Mouse (Mus musculus) kidney, postnatal 10 days (tissue): ENCODE results near the gene Prtg.

Experiments
- DNase-seq: peaks from one replicate; pipeline ENCODE4 v3.0.0; 2021; ENCODE audit warnings: mixed read lengths

The Prtg gene

DNA sequence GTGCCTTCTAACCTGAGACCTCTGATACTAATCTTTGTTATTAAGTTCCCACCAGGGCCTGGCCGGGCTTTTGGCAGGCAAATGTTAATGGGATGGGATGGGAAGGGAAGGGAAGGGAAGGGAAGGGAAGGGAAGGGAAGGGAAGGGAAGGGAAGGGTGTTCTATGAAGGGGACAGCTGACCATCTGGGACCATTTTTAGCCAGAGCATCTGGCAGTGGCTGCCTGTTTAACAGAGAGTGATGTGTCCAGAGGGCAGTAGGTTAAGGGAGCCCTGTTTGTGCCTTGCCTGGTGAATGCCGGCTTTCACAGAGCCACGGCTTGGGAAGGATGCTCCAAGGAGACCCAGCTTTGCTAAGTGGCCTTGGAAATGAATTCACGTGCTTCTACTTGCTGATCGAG, 57.1 kb downstream of the Prtg start:
- no peak for DNase-seq

DNA sequence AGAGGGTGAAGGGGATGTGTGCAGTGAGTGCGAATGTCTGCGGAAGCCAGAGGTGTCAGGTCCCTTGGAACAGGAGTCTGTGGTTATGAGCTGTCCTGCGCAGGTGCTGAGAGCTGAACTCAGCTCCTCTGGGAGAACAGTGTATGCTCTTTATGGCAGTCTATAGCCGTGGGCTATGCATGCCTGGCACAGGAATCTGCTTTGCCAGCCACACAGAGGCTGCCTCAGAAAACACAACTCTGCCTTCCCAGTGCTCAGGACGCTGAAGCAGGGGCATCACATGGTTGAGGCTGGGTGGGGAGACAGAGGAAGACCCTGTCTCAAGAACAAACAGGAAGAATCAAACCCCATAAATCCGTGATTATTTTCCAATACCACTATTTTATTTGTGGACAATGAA, 60.8 kb downstream of the Prtg start:
- DNase-seq, result no peak

DNA sequence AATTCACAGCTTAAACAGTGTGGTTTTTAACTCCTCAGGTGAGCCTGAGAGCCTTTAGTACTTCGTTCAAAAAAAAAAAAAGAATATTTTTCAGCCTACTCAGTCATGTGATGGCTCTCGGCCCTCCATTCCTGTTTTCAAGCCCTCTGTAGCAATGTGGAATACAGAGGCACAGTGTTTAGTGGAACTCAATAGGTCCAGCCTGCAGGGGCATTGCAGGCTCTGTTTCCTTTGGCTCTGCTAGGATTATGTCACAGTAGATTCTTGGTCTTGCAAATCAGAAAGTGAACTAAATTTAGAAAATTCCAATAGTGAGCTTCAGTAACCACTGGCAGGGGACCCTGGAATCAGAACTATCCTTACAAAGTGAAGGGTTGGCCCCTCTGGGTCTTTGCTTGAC, 62.1 kb downstream of the Prtg start:
- no peak for DNase-seq

GRCm38 (mm10) chr9:72871506-72872297, 65.0 kb downstream of the Prtg start:
- peak; percentile 24 for DNase-seq

GRCm38 (mm10) chr9:72872298-72873130, 65.8 kb downstream of the Prtg start:
- no peak for DNase-seq

GRCm38 (mm10) chr9:72875878-72876277, 69.2 kb downstream of the Prtg start:
- no peak for DNase-seq

DNA sequence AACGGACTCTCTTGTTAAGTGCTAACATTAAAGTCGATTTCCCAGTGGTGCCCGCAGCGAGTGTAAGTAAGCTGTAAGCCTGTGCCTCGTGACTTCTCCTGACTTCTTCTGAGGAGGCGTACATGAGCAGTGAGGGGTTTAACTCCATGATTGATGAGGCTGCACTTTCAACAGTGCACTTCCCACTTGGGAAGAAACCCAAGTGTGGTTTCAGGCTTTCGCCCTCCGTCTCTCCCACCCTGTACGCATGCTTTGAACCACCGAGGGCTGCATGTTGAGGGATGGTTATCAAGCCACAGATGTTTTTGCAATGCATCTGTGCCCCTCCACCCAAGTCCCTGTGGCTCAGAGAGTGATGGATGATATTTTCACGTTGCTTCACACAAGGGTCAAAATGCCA, 71.2 kb downstream of the Prtg start:
- DNase-seq, result peak; percentile 15

GRCm38 (mm10) chr9:72878656-72879055, 72.0 kb downstream of the Prtg start:
- DNase-seq, result no peak

- DNase-seq, result no peak
These were observed 72.9 kb downstream of the Prtg start for GRCm38 (mm10) chr9:72879601-72880000.

GRCm38 (mm10) chr9:72880225-72880960, 73.7 kb downstream of the Prtg start:
- DNase-seq, result peak; percentile 68

DNA sequence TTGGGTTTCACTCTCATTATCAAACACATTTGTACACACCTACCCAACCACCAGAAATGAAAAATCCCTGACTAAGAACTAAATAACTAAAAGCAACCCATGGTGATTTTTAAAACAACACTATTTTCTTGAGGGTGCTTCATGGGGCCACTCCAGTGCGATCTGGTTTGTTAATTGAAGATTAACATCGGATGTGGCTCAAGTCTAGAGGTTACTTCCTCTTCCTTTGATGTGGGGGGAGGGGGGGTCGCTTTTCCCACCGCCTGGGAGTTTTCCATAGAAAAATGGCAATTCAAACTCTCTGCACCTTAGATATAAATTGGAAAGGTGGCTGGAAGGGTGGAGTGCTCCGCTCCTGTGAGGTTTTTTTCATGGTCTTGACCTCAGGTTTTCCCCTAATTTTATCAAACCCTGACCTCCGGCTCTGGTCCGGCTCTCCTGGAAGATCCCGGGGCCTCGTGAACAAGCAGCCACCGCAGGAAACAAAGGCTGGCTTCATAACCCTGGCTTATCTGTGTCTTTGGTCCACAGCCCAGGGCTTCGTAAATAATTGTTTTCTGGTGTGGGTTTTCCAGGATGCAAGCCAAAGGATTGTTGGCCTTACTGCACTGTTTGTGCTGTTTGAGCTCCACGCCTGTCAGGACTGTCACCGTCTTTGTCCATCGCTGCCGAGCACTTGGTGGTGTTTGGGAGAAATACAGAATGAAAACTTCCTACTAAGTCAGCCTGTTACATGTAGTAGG, 74.5 kb downstream of the Prtg start:
- DNase-seq, result peak; percentile 76

DNA sequence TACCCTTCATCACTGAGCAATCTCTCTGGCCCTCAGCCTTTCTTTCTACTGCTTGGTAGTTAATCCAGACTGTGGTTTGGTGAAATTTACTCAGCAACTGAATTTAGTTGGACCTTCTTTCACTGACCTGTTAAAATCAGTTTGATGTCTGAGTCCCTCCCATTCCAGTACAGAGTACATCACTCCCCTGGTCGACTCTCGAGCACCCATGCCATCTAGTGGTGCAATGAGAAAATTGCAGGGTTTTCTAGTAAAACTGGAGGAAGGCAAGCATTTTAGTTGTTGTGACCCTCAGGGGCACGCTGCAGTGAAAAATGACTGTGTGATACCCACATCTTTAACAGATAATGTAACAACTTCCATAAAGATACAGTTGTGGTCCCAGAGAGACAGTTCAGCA, 77.3 kb downstream of the Prtg start:
- peak; percentile 72 for DNase-seq

DNA sequence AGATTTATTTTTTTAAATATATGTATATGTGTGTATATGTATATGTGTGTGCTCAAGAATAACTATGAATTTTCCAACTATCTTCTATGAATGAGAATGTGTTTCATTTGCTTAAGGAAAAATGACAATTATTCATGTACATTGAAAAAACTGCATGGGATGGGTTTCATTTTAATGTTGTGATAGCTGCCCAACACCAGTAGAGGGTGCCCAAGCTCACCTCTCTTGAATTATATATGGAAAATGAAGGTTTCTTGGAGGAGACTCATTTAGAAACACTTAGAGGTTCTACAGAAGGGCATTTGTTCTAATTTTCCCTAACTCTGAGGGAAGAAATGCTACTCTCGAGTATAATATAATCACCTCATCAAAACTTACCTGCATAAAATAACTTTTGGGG, 83.1 kb downstream of the Prtg start:
- peak; percentile 30 for DNase-seq

GRCm38 (mm10) chr9:72890499-72891085, 83.9 kb downstream of the Prtg start:
- no peak for DNase-seq

DNA sequence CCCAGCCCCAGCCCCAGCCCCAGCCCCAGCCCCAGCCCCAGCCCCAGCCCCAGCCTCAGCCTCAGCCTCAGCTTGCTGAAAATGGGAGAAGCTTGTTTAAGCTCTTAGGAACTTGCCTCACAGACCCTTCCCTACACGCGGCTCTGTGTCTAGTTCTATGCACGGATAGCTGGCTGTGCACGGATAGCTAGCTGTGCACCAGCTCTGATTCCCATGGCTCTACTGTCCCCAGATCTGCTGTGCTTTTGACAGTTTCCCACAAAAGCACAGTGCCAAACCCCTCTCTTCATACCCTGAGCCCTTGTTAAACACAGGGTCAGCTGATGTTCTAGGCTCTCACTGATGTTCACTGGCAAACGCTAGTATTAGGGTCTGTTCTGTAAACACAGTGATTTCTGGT, 86.1 kb downstream of the Prtg start:
- DNase-seq, result no peak

DNA sequence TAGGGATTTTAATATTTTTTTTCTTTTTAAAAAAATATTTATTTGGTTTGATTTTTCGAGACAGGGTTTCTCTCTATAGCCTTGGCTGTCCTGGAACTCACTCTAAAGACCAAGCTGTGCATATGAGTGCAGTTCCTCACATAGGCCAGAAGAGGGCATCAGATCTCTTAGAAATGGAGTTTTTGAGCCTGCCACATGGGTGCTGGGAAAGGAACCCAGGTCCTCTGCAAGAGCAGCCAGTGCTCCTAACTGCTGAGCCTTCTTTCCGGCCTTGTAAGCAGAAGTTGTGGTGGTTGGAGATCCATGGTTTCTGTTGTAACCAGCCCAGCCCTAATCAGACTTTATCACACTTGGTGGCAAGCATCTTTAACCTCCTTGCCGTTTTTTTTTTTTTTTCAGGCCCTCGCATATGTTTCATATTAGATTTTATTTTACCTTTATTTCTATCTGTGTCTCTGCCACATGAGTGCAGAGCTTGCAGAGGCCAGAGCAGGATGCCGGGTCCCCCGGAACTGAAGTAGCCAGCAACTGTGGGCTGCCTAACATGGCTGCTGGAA, 88.2 kb downstream of the Prtg start:
- no peak for DNase-seq

DNA sequence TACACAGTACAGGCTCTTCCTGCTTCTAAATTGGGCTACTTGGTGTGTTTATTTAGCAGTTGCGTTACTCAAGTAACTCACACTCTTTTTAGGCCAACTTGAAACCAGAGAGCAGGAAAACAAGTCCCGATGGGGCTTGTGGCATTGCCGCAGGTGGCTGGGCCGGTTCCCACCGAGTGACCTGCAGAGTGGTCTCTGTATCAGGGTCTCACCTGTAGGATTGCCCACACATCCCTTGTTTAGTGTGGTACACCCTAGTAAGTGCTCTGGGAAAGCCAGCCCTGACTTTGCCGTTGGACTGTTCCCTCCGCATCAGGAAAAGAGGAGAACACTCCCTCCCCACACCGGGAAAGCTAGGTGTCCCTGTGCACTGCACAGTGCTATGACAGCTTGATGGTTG, 95.4 kb downstream of the Prtg start:
- no peak for DNase-seq

DNA sequence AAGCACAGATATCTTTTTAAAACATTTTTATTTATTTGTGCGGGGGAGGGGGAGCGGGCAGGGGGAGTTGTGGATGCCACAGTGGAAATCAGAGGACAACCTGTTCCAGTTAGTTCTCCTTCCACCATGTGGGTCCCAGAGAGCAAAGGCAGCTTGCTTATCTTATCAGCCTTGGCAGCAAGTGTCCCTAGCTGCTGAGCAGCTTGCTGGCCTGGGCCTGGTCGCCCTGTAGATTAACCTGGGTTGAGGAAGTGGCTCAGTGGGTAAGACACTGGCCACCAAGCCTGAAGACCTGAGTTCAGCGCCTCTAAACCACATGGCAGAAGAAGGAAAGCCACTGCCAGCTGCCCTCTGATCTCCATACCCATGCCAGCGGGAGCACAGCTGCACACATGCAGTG, 95.9 kb downstream of the Prtg start:
- DNase-seq, result no peak

DNA sequence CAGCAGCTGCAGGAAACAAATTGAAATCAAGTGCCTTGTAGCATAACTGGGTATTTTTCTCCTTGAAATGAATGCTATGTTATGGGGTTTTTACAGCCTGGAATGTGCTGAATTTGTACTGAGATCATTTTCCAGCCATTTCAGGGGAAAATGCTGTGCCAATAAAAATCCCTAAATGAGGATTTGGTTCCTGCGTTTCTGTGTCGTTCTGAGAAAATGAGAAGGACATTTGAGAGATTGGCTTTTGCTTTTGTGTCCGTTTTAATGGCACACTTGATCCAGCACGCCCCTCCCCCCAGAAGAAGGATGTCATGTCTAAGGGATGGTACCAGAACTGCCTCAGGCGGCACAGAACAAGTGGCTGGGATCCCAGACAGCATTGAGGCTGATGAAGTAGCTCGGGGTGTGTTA, 100.0 kb downstream of the Prtg start:
- DNase-seq, result peak; percentile 44

DNA sequence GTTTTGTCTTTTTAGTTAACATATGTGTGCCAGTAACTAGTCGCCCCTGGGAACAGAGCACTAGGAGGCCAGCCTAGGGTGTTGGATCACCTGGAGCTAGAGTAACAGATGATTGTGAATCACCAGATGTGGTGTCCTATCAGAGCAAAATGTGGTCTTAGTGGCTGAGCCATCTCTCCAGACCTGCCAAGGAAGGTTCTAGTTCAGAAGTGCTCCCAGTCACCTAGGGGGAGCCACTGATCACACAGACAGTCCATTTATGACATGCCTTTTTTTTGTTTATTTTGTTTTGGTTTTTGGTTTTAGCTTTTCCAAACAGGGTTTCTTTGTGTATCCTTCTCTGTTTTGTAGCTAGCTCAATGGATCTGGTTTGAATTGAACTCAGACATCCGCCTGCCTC, 104.7 kb downstream of the Prtg start:
- DNase-seq, result no peak

DNA sequence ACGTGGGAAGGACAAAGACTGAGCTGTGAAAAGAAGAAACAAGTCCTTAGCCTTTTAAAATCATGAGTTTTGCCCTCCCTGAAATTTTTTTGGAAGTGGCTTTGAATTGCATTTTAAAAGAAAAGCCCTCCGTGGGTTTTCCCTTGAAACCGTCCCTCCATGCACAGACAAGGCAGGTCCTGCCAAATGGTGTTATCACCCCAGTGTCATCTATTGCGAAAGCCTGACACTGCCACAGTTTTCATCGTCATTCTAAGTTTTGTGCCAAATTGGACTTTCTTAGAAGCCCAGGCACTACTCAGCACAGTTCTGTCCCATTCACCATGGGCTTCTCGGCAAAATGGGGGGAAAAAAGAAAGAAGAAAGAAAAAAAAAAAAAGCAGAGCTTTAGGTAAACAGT, 106.9 kb downstream of the Prtg start:
- DNase-seq, result no peak

DNA sequence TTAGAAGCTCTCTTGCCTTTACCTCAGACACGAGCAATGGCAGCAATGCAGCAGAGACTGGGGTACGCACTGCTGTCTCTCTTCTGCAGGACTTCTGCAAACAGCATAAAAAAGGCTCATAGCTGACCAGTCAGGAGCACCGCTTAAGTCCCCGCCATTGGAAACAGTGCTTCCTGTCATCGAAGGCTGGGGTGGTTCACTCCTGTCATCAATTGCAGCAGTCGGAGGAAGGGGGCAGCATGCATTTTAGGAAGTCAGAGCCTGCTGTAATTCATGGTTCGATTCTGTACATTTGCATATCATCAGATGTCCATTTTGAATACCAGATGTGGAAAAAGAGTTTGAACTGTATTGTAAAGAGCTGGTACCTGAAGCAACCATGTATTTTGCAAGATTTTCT, 109.1 kb downstream of the Prtg start:
- DNase-seq, result no peak
